Mouse (Mus musculus) ES-E14 (cell line): ENCODE data around the gene Mlec. TPM values are rescaled to one million over a fixed set of nuclear protein-coding genes. Genes with fewer than 3 reads are reported as not detected.
A peak's percentile ranks its signal among the peaks of the same experiment; 100 is the strongest.
"Not testable (repeated sequence)": the region's sequence is repeated elsewhere in the genome, so short reads cannot be mapped to it uniquely, and the experiment has no call there.

ENCODE experiments used
- DNase-seq: peaks from one replicate; pipeline ENCODE4 v3.0.0-alpha.2; 2013; ENCODE audit warnings: low read depth, low spot score
- H3K27ac ChIP-seq: 2 replicates; pipeline ENCODE4 v1.5.1; 2012; ENCODE audit warnings: low read depth, mild to moderate bottlenecking, low read length, moderate library complexity, mixed read lengths; ENCODE audit not compliant: poor library complexity, insufficient read depth, severe bottlenecking
- H3K36me3 ChIP-seq: 2 replicates; pipeline ENCODE4 v1.6.1; 2012; ENCODE audit warnings: mild to moderate bottlenecking, low read length, moderate library complexity, mixed read lengths; ENCODE audit not compliant: control insufficient read depth, poor library complexity, insufficient read depth, severe bottlenecking
- H3K4me1 ChIP-seq, 2 experiments: fragments of 150-350 bp in 1 of 2; sonication (generic) in 1 of 2; 2 replicates each; pipeline ENCODE4 v1.6.1; 2012; ENCODE audit warnings: low read length in 2 of 2, mild to moderate bottlenecking in 1 of 2, mixed read lengths in 1 of 2; ENCODE audit not compliant: control insufficient read depth in 2 of 2, insufficient read depth in 2 of 2, poor library complexity in 1 of 2
- H3K4me3 ChIP-seq, 2 experiments: fragments of 150-350 bp in 1 of 2; sonication (generic) in 1 of 2; 2 replicates each; pipeline ENCODE4 v1.5.1; 2012; ENCODE audit warnings: low read length in 2 of 2, low read depth in 1 of 2, mild to moderate bottlenecking in 1 of 2, mixed read lengths in 1 of 2; ENCODE audit not compliant: insufficient read depth in 1 of 2, poor library complexity in 1 of 2, severe bottlenecking in 1 of 2
- H3K9ac ChIP-seq: 2 replicates; pipeline ENCODE4 v1.6.1; 2012; ENCODE audit warnings: low read depth, mild to moderate bottlenecking, low read length, mixed read lengths; ENCODE audit not compliant: poor library complexity, insufficient read depth, severe bottlenecking
- H3K9me3 ChIP-seq: fragments of 150-350 bp; sonication (generic); 2 replicates; pipeline ENCODE4 v1.6.1; 2012; ENCODE audit warnings: low read depth, mild to moderate bottlenecking, low read length; ENCODE audit not compliant: control insufficient read depth, insufficient read depth
- CHD2 ChIP-seq: IDR thresholded peaks from 2 replicates; pipeline ENCODE4 v1.6.1; 2014; ENCODE audit warnings: mild to moderate bottlenecking, low read depth, low read length, inconsistent platforms
- HCFC1 ChIP-seq: IDR thresholded peaks from 2 replicates; pipeline ENCODE4 v1.6.1; 2012; ENCODE audit warnings: low read length, inconsistent platforms, borderline replicate concordance; ENCODE audit not compliant: insufficient read depth
- MAFK ChIP-seq: IDR thresholded peaks from 2 replicates; pipeline ENCODE4 v1.6.1; 2014; ENCODE audit warnings: mild to moderate bottlenecking, low read depth, low read length, inconsistent platforms; ENCODE audit not compliant: insufficient read depth
- ZC3H11A ChIP-seq: IDR thresholded peaks from 2 replicates; pipeline ENCODE4 v1.6.1; 2012; ENCODE audit warnings: low read depth, mild to moderate bottlenecking, inconsistent platforms, low read length, borderline replicate concordance
- ZNF384 ChIP-seq: IDR thresholded peaks from 2 replicates; pipeline ENCODE4 v1.6.1; 2012; ENCODE audit warnings: low read depth, low read length, inconsistent platforms
- in situ Hi-C, 2 experiments: fragments of 600-800 bp; cut with MboI; formaldehyde crosslinking; loops; one replicate each; pipeline ENCODE4 v1.15.1; 2025; ENCODE audit warnings: low sequenced_read_pairs in 2 of 2, inconsistent platforms in 1 of 2; ENCODE audit not compliant: unreplicated experiment in 2 of 2
- total RNA-seq: library from RNA; depleted of rRNA; stranded (reverse); fragments of 300-350 nt; gene quantifications from 2 replicates; pipeline ENCODE4 v1.2.3, GENCODE M21; 2012

Gene Mlec
- total RNA-seq, 1 experiment: 191 TPM

DNA sequence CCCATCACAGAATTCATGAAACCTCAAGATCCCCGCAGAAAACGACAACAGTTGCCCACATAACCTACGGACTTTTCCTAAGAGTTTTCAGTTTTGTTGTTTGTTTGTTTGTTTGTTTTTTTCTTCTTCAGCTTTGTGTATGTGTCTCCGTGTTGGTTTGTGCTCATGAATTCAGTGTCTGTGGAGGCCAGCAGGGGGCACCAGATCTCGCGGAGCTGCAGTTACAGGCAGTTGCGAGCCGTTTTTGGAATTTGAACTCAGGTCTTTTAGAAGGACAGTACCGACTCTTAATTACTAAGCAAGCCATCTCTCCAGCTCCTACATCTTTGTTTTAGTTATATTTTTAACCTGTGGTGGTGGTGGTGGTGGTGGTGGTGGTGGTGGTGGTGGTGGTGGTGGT is 7.4 kb upstream of the Mlec start:
- in situ Hi-C loops: no loop called here
- no peak overlapping the region for H3K4me3 ChIP-seq
- H3K9ac ChIP-seq: no peak overlapping the region
- H3K9me3 ChIP-seq: no peaks in the 10 kb centered on the region
- peaks cover 4 to 11% of the 10 kb centered on the region in 2 experiments for H3K4me1 ChIP-seq
- TF ChIP-seq CHD2 (no peak), ZNF384 (no peak), ZC3H11A (no peak), HCFC1 (no peak), MAFK (no peak)
- DNase-seq: no peak
- no peak overlapping the region for H3K27ac ChIP-seq
- no peaks in the 10 kb centered on the region for H3K36me3 ChIP-seq

GRCm38 (mm10) chr5:115164446-115164845 is 6.5 kb upstream of the Mlec start:
- H3K36me3 ChIP-seq, in situ Hi-C loops, DNase-seq, H3K4me3 ChIP-seq, H3K9ac ChIP-seq, H3K9me3 ChIP-seq, H3K27ac ChIP-seq: not testable (repeated sequence)
- H3K4me1 ChIP-seq: peaks cover 4 to 13% of the 10 kb centered on the region in 2 experiments

GRCm38 (mm10) chr5:115163563-115163962 is 5.6 kb upstream of the Mlec start:
- in situ Hi-C loops: no loop called here
- H3K27ac ChIP-seq: no peak overlapping the region
- peak overlapping the region; percentile 14 to 64; a peak in 3 of 4 replicates for H3K4me3 ChIP-seq
- DNase-seq: no peak
- H3K4me1 ChIP-seq: peaks cover 4 to 10% of the 10 kb centered on the region in 2 experiments; a peak in 3 of 4 replicates
- H3K36me3 ChIP-seq: no peaks in the 10 kb centered on the region
- TF ChIP-seq ZNF384 (no peak), HCFC1 (peak; percentile 10; the same call in 1 of the 2 replicates)
- no peaks in the 10 kb centered on the region for H3K9me3 ChIP-seq
- no peak overlapping the region; the same call in 1 of the 2 replicates for H3K9ac ChIP-seq

DNA sequence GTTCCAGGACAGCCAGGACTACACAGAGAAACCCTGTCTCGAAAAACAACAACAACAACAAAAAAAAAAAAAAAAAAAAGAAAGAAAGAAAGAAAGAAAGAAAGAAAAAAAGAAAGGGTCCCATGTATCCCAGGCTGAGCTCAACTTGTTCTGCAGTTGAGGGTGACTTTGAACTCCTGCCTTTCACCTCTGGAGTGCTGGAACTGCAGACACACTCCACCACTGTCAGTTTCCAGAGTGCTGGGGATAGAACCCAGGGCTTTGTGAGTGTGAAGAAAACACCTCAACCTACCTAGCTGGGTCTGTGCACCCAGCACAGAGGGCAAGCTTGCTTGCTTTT is 3.9 kb upstream of the Mlec start:
- H3K4me1 ChIP-seq, DNase-seq, H3K36me3 ChIP-seq, H3K9me3 ChIP-seq, H3K9ac ChIP-seq, H3K27ac ChIP-seq, H3K4me3 ChIP-seq, in situ Hi-C loops: not testable (repeated sequence)
- TF ChIP-seq ZNF384: peak; percentile 69

- Histone ChIP-seq H3K9ac (peak overlapping the region; percentile 33; the same call in 1 of the 2 replicates), H3K9me3 (no peaks in the 10 kb centered on the region), H3K36me3 (no peaks in the 10 kb centered on the region), H3K4me1 (peaks cover under 1 to 5% of the 10 kb centered on the region in 2 experiments; a peak in 3 of 4 replicates), H3K27ac (no peak overlapping the region), H3K4me3 (no peak overlapping the region)
- no peak for DNase-seq
- in situ Hi-C loops: no loop called here
- TF ChIP-seq ZNF384: peak; percentile 72
- no peak for TF ChIP-seq MAFK
Measured at GRCm38 (mm10) chr5:115161064-115161939, 3.3 kb upstream of the Mlec start.
